Mouse (Mus musculus) ES-E14 (cell line): ENCODE measurements around the gene Ensa. TPM values are rescaled to one million over a fixed set of nuclear protein-coding genes. Genes with fewer than 3 reads are reported as not detected.
"Not testable (repeated sequence)": the region's sequence is repeated elsewhere in the genome, so short reads cannot be mapped to it uniquely, and the experiment has no call there.

Experiments
- DNase-seq: peaks from one replicate; pipeline ENCODE4 v3.0.0-alpha.2; 2013; ENCODE audit warnings: low read depth, low spot score
- H3K27ac ChIP-seq: 2 replicates; pipeline ENCODE4 v1.5.1; 2012; ENCODE audit warnings: low read depth, mild to moderate bottlenecking, low read length, moderate library complexity, mixed read lengths; ENCODE audit not compliant: poor library complexity, insufficient read depth, severe bottlenecking
- H3K36me3 ChIP-seq: 2 replicates; pipeline ENCODE4 v1.6.1; 2012; ENCODE audit warnings: mild to moderate bottlenecking, low read length, moderate library complexity, mixed read lengths; ENCODE audit not compliant: control insufficient read depth, poor library complexity, insufficient read depth, severe bottlenecking
- H3K4me1 ChIP-seq, 2 experiments: fragments of 150-350 bp in 1 of 2; sonication (generic) in 1 of 2; 2 replicates each; pipeline ENCODE4 v1.6.1; 2012; ENCODE audit warnings: low read length in 2 of 2, mild to moderate bottlenecking in 1 of 2, mixed read lengths in 1 of 2; ENCODE audit not compliant: control insufficient read depth in 2 of 2, insufficient read depth in 2 of 2, poor library complexity in 1 of 2
- H3K4me3 ChIP-seq, 2 experiments: fragments of 150-350 bp in 1 of 2; sonication (generic) in 1 of 2; 2 replicates each; pipeline ENCODE4 v1.5.1; 2012; ENCODE audit warnings: low read length in 2 of 2, low read depth in 1 of 2, mild to moderate bottlenecking in 1 of 2, mixed read lengths in 1 of 2; ENCODE audit not compliant: insufficient read depth in 1 of 2, poor library complexity in 1 of 2, severe bottlenecking in 1 of 2
- H3K9ac ChIP-seq: 2 replicates; pipeline ENCODE4 v1.6.1; 2012; ENCODE audit warnings: low read depth, mild to moderate bottlenecking, low read length, mixed read lengths; ENCODE audit not compliant: poor library complexity, insufficient read depth, severe bottlenecking
- H3K9me3 ChIP-seq: fragments of 150-350 bp; sonication (generic); 2 replicates; pipeline ENCODE4 v1.6.1; 2012; ENCODE audit warnings: low read depth, mild to moderate bottlenecking, low read length; ENCODE audit not compliant: control insufficient read depth, insufficient read depth
- CHD2 ChIP-seq: IDR thresholded peaks from 2 replicates; pipeline ENCODE4 v1.6.1; 2014; ENCODE audit warnings: mild to moderate bottlenecking, low read depth, low read length, inconsistent platforms
- HCFC1 ChIP-seq: IDR thresholded peaks from 2 replicates; pipeline ENCODE4 v1.6.1; 2012; ENCODE audit warnings: low read length, inconsistent platforms, borderline replicate concordance; ENCODE audit not compliant: insufficient read depth
- MAFK ChIP-seq: IDR thresholded peaks from 2 replicates; pipeline ENCODE4 v1.6.1; 2014; ENCODE audit warnings: mild to moderate bottlenecking, low read depth, low read length, inconsistent platforms; ENCODE audit not compliant: insufficient read depth
- ZC3H11A ChIP-seq: IDR thresholded peaks from 2 replicates; pipeline ENCODE4 v1.6.1; 2012; ENCODE audit warnings: low read depth, mild to moderate bottlenecking, inconsistent platforms, low read length, borderline replicate concordance
- ZNF384 ChIP-seq: IDR thresholded peaks from 2 replicates; pipeline ENCODE4 v1.6.1; 2012; ENCODE audit warnings: low read depth, low read length, inconsistent platforms
- in situ Hi-C, 2 experiments: fragments of 600-800 bp; cut with MboI; formaldehyde crosslinking; loops; one replicate each; pipeline ENCODE4 v1.15.1; 2025; ENCODE audit warnings: low sequenced_read_pairs in 2 of 2, inconsistent platforms in 1 of 2; ENCODE audit not compliant: unreplicated experiment in 2 of 2
- total RNA-seq: library from RNA; depleted of rRNA; stranded (reverse); fragments of 300-350 nt; gene quantifications from 2 replicates; pipeline ENCODE4 v1.2.3, GENCODE M21; 2012

The Ensa gene
- total RNA-seq, 1 experiment = 56.8 TPM

GRCm38 (mm10) chr3:95652204-95652811, 27.5 kb downstream of the Ensa start:
- Histone ChIP-seq H3K36me3 (no peaks in the 10 kb centered on the region), H3K27ac (peak overlapping the region; percentile 99), H3K4me3 (peak overlapping the region; percentile 4 to 41; a peak in 3 of 4 replicates), H3K9ac (peak overlapping the region; percentile 72), H3K9me3 (no peaks in the 10 kb centered on the region), H3K4me1 (peaks cover 16 to 28% of the 10 kb centered on the region in 2 experiments; a peak in 3 of 4 replicates)
- TF ChIP-seq ZNF384 (no peak), HCFC1 (no peak), ZC3H11A (no peak), MAFK (no peak), CHD2 (no peak)
- in situ Hi-C loops = no loop called here
- DNase-seq = no peak

- peak overlapping the region; percentile 72; the same call in 1 of the 2 replicates for H3K9ac ChIP-seq
- in situ Hi-C loops = no loop called here
- no peak for TF ChIP-seq ZC3H11A
- TF ChIP-seq MAFK = peak; percentile 44; the same call in 1 of the 2 replicates
- TF ChIP-seq CHD2 = peak; percentile 79; the same call in 1 of the 2 replicates
- TF ChIP-seq HCFC1 = no peak
- no peak for TF ChIP-seq ZNF384
- peaks cover 16 to 30% of the 10 kb centered on the region in 2 experiments; a peak in 3 of 4 replicates for H3K4me1 ChIP-seq
- H3K9me3 ChIP-seq = no peaks in the 10 kb centered on the region
- DNase-seq = no peak
- H3K27ac ChIP-seq = peak overlapping the region; percentile 99
- H3K36me3 ChIP-seq = no peaks in the 10 kb centered on the region
- H3K4me3 ChIP-seq = peak overlapping the region in 1 of 2 experiments; percentile 41; a peak in 1 of 4 replicates
Observed at GRCm38 (mm10) chr3:95652871-95653270, 28.1 kb downstream of the Ensa start.

GRCm38 (mm10) chr3:95653473-95654034, 28.8 kb downstream of the Ensa start:
- Histone ChIP-seq H3K9me3 (no peaks in the 10 kb centered on the region), H3K4me1 (peaks cover 16 to 25% of the 10 kb centered on the region in 2 experiments; a peak in 3 of 4 replicates), H3K9ac (peak overlapping the region; percentile 71), H3K4me3 (peak overlapping the region; percentile 6 to 27; a peak in 3 of 4 replicates), H3K27ac (peak overlapping the region; percentile 99), H3K36me3 (no peaks in the 10 kb centered on the region)
- in situ Hi-C loops = no loop called here
- DNase-seq = no peak
- no peak for TF ChIP-seq MAFK
- TF ChIP-seq ZC3H11A = no peak
- 0 out of 2 replicates have a peak, but pooled peaks have one; percentile 21 for TF ChIP-seq CHD2
- 0 out of 2 replicates have a peak, but pooled peaks have one; percentile 40 for TF ChIP-seq ZNF384

- in situ Hi-C loops, H3K36me3 ChIP-seq, DNase-seq, H3K4me3 ChIP-seq, H3K9me3 ChIP-seq: not testable (repeated sequence)
- Histone ChIP-seq H3K4me1 (peaks cover 16 to 24% of the 10 kb centered on the region in 2 experiments; a peak in 3 of 4 replicates), H3K9ac (peak overlapping the region; percentile 71; the same call in 1 of the 2 replicates), H3K27ac (peak overlapping the region; percentile 99)
Observed at GRCm38 (mm10) chr3:95654371-95654770, 29.6 kb downstream of the Ensa start.
